Mouse (Mus musculus): ENCODE data around the gene Tmem132a. TPM values are rescaled to one million over a fixed set of nuclear protein-coding genes. Genes with fewer than 3 reads are reported as not detected.

Gene Tmem132a
- total RNA-seq, 4 experiments from 2014 or later: 132 to 156 (median 148) TPM

GRCm38 (mm10) chr19:10832030-10832429, 37.7 kb downstream of the Tmem132a start:
- no peak for DNase-seq (ENCODE audit: low spot score in 2 of 2)

DNA sequence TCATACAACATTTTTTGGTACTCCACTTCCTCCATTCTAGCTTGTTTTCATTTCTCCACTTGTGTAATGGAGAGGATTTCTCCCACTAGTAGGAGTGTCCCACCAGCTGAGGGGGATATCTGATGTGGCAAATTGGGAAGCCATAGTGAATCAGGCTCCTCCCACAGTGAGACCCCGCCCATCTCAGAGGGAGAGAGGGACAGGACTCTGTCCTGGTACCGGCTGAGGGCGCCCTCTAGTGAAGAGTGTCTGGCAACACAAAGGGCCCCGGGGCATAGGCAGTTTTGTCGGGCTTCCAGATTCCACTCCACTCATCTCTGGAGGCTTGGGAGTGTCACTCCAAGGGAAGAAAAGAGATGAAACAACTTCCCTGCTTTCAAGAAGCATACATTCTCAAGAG, 38.3 kb downstream of the Tmem132a start:
- peak; percentile 21 to 37 for DNase-seq (ENCODE audit: low spot score in 2 of 2)

- DNase-seq (ENCODE audit: low spot score in 2 of 2): no peak
These were observed 40.1 kb downstream of the Tmem132a start, which contains the start of gene Cd6 for GRCm38 (mm10) chr19:10829436-10830175. Cd6 (minus strand) TSS chr19:10830058.

DNA sequence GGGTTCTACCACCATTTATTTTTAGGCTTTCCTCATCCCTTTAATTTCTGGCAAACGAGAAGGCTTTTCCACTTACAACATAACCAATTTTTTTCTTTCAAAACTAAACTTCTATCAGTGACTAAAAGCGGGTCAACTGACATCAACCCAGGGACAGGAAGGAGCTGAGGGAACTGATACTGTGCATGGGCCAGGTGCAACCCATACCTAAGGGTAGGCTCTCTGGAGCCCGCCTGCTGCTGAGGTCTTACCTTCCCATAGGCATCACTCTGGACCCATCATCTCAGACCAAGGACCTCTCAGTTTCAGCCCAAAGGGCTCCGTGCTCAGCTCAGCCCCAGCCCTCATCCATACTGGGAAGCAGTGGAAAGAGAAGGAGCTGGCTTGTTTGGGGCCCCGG, 41.4 kb downstream of the Tmem132a start:
- no peak for DNase-seq (ENCODE audit: low spot score in 2 of 2)

GRCm38 (mm10) chr19:10824061-10824460, 45.7 kb downstream of the Tmem132a start:
- no peak for DNase-seq (ENCODE audit: low spot score in 2 of 2)

DNA sequence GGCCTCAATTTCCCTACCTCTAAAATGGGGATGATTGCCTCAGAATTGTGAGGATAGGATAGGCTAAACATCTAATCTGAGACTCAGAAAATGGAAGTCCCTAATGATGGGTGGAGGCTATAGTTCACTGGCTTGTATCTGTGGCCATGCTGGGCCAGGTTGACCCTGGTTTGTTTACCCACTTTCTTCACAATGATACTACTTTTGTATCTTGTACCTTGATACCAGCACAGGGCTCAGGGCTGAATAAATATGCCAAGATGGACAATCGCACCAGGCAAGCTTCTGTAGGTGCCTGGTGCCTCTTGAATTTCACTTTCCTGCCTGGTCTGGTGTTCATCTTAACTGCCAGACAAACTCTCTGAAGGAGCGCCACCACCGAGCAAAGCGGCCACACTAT, 47.2 kb downstream of the Tmem132a start:
- no peak for DNase-seq (ENCODE audit: low spot score in 2 of 2)

DNA sequence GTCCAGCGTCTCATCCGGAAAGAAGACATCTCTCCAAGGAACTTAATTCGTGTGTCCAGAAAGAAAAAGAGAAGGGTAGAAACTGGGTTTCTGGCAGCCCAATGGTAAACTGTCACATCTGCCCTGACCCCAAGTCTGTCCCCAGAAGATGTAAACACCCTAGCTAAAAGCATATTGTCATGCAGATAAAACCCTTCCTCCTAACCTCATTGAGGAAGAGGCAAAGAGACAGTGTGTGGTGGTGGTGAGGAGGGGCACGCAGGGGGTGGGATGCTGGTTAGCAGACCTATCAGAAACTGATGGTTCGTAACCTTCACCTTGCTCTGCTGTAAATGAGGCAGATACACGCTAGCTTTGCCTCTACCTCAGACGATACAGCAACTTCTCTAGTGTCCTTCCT, 48.4 kb downstream of the Tmem132a start:
- no peak for DNase-seq (ENCODE audit: low spot score in 2 of 2)

- DNase-seq (ENCODE audit: low spot score in 2 of 2): no peak
These were observed 51.4 kb downstream of the Tmem132a start for GRCm38 (mm10) chr19:10818217-10818946.

DNA sequence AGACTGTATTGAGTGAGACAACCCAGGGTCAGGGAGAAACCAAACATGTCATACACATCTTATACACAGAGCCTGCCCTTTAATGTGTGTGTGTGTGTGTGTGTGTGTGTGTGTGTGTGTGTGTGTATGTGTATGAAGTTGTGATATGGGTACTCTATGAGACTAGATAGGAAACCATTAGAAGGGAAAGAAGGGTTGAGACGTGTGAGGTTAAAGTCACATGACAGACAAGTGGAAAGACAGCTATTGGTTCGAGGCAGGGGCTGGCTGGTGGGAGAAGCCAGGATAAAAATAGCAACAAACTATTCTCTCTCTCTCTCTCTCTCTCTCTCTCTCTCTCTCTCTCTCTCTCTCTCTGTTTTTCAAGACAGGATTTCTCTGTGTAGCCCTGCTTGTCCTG, 53.3 kb downstream of the Tmem132a start:
- no peak for DNase-seq (ENCODE audit: low spot score in 2 of 2)

DNA sequence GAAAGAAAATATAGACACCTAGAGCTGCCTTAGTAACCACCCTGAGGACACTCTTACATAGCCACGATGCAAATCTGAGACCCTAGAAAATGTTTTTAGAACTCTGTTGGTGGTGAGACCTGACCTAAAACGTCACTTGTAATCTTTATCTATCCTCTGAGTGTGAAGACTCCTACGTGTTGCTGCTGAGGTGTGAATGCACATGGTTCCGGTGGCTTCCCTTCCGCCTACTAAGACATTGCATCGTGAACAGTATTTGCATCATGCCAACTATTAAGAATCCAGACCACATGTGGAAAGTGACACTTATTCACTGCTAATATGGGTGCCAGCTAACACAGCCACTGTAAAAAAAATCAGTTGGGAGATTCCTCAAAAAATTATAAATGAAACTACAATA, 53.9 kb downstream of the Tmem132a start:
- DNase-seq (ENCODE audit: low spot score in 2 of 2): no peak

DNA sequence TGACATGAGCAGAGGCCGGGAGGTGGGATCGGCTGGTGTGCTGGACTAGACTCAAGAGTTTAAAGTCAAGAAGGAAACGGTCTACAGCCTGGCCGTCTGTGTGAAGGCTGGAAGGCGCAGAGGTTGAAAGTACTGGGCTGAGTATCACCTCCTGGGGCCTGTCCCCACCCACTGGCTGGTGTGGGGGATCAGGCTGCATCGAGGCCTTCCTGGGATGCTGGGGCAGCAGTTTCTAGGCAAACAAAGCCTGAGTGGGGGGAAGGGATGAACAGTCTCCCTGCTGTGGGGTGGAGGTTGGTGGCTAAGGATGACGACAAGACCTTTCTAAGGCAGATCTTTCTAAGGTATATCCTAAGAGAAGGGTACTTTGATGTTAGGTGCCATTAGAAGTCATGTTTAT, 55.8 kb downstream of the Tmem132a start:
- no peak for DNase-seq (ENCODE audit: low spot score in 2 of 2)

DNA sequence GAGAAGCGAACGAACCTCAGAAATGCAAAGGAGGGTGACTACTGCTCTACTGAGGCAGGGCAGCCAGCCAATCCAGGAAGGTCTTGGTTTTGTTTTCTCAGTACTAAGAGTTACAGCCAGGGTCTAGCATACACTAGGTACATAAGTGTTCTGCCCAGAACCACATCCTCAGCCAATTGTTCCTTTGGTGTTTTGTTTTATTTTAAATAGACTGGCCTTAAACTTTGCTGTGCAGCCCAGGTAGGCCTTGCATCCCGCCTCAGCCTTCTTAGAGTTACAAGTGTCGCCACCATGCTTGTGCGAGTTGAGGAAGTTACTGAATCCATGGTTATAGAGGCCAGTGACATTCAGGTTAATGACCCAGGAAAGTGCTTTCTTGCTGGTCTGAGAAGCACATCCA, 56.7 kb downstream of the Tmem132a start:
- DNase-seq (ENCODE audit: low spot score in 2 of 2): no peak

DNA sequence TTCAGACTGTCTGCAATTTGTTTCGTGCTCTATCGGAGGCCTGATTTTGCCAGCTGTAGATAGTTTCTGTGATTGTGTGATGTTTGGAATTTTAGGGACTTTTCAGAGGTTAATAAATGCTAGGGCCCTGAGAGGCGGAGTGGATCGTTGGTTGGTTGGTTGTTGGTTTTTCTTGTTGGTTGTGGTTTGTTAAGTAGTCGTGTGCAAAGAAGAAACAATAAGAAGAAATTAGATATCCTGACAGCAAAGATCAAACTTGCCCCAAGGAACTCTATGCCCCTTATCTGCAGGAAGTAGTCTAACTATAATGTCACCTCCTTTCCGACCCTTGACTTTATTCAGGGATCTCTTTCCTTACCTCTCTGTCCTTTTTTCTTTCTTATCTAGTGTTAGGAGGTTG, 58.3 kb downstream of the Tmem132a start:
- no peak for DNase-seq (ENCODE audit: low spot score in 2 of 2)

DNA sequence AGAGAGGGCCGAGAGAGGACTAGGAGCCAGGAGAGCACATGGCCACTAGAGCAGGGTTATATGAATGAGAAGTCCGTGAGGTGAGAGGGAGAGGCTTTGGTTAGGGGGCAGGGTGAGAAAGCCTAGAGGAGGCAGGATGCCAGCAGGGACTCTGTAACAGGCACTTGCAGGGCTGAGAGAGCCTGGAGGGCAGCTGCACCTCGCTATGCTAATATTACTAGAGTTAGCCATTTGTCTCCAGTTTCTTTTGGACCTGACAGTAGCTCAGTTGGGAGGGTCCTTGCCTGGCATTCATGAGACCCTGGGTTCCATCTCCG, 59.6 kb downstream of the Tmem132a start:
- DNase-seq (ENCODE audit: low spot score in 2 of 2): no peak

- DNase-seq (ENCODE audit: low spot score in 2 of 2): peak; percentile 58 to 72
These were observed 60.1 kb downstream of the Tmem132a start for GRCm38 (mm10) chr19:10809428-10810175.

- DNase-seq (ENCODE audit: low spot score in 2 of 2): no peak
These were observed 61.1 kb downstream of the Tmem132a start for GRCm38 (mm10) chr19:10808524-10809233.

Other genes starting within 250 kb of the Tmem132a start
- under 1 TPM; 0.64 to 0.96 (median 0.86) TPM for gene Vwce, start 235.7 kb downstream of the Tmem132a start, total RNA-seq (2022)
- not detected for gene Pga5, start 191.9 kb downstream of the Tmem132a start, total RNA-seq (2022)
- 10 to 100 TPM; 18.0 to 22.6 (median 20.7) TPM for gene Vps37c, start 181.2 kb downstream of the Tmem132a start, total RNA-seq (2022)
- under 1 TPM in 3 of 4 experiments, not detected in 1; 0.14 to 0.59 (median 0.58) TPM for gene Cd5, start 130.9 kb downstream of the Tmem132a start, total RNA-seq (2022)
- under 1 TPM in 3 of 4 experiments, not detected in 1; 0.16 to 0.20 (median 0.18) TPM for gene Cd6, start 39.9 kb downstream of the Tmem132a start, total RNA-seq (2022)
- 10 to 100 TPM in 2 of 4 experiments, 1 to 10 TPM in 2; 1.1 to 19.4 (median 6.8) TPM for gene Slc15a3, start 30.2 kb downstream of the Tmem132a start, total RNA-seq (2022)
- gene Tmem109, start 12.1 kb upstream of the Tmem132a start, total RNA-seq (2022): 10 to 100 TPM; 48.5 to 57.8 (median 54.0) TPM
- gene Prpf19, start 25.3 kb upstream of the Tmem132a start, total RNA-seq (2022): 100 to 1,000 TPM; 188 to 216 (median 197) TPM
- not detected for gene Zp1, start 50.7 kb upstream of the Tmem132a start, total RNA-seq (2022)
- gene Ptgdr2, start 67.2 kb upstream of the Tmem132a start, total RNA-seq (2022): under 1 TPM in 2 of 4 experiments, not detected in 2; 0.16 to 0.35 TPM
- gene Ccdc86, start 79.3 kb upstream of the Tmem132a start, total RNA-seq (2022): 10 to 100 TPM in 2 of 4 experiments, 1 to 10 TPM in 2; 8.1 to 10.5 (median 9.8) TPM
- gene Ms4a10, start 104.7 kb upstream of the Tmem132a start, total RNA-seq (2022): not detected
- gene Ms4a15, start 123.3 kb upstream of the Tmem132a start, total RNA-seq (2022): not detected
- not detected for gene Ms4a18, start 148.1 kb upstream of the Tmem132a start, total RNA-seq (2022)
- gene Ms4a8a, start 211.2 kb upstream of the Tmem132a start, total RNA-seq (2022): not detected